Mouse (Mus musculus): Measurements from ENCODE around the gene Zdhhc19.

Gene Zdhhc19

DNA sequence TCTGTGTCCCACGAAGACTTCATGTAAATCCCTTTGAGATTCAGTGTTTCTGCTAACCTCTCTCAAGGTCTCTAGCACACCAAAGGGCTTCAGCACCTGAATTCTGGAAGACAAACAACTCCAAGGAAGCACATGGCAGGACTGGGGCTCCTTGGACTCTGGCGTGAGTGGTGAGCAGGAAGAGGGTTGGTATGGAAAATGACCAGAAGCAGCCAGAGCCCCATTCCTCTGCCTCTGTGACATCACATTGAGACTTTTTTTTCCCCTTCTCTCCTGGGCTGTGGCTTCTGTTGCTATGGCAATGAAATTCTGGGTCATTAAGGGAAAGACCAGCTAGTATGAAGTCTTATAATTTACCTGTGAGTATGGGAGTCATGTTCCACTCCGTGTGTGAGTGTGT is at the start of gene Zdhhc19:
Gene Zdhhc19, plus strand, starts transcription at position 301 of the 400 bp plus-strand sequence.
- no peak for DNase-seq

DNA sequence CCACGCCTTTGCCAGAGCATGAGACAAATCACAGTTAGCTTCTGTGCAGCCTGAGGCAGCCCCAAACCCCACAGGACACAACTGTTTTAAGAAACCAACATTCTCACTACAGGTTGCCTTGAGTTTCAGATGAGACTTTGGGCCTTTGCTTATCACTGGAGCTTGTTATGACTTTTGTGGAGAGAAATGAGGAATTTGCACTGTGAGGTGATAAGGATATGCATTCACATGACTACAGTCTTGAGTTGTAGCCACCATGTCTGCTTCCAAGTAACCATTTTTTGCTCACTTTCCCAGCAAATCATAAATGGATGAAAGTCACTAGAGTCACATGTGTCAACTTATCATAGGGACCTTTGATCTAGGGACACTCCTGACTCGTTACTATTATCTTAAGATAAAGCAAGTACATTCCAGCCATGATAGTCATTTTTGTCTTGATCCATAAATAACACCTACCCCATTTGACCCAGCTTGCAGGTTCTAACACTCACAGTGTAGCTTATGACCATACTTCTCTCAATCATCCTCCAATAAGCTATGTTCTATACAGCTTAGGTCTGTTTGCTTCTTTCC is 49.4 kb upstream of the Zdhhc19 start:
- DNase-seq, result no peak

- no peak for DNase-seq
Observed at GRCm38 (mm10) chr16:32449665-32450064, 46.4 kb upstream of the Zdhhc19 start.

GRCm38 (mm10) chr16:32450133-32450532 is 45.9 kb upstream of the Zdhhc19 start:
- DNase-seq, result no peak

- no peak for DNase-seq
Observed at GRCm38 (mm10) chr16:32453102-32453501, 43.0 kb upstream of the Zdhhc19 start.

- DNase-seq, result no peak
Observed at GRCm38 (mm10) chr16:32454646-32455045, 41.4 kb upstream of the Zdhhc19 start.

DNA sequence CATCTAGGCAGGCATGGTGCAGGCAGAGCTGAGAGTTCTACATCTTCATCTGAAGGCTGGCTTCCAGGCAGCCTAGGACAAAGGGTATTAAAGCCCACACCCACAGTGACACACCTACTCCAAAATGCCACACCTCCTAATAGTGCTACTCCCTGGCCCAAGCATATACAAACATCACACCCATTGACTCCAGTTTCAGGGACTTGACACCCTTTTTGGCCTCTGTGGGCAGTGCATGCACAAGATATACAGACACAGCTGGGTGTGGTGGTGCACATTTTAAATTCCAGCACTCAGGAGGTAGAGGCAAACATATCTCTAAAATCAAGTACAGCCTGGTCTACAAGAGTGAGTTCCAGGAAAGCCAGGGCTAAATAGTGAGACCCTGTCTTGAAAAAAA is 40.0 kb upstream of the Zdhhc19 start:
- no peak for DNase-seq

DNA sequence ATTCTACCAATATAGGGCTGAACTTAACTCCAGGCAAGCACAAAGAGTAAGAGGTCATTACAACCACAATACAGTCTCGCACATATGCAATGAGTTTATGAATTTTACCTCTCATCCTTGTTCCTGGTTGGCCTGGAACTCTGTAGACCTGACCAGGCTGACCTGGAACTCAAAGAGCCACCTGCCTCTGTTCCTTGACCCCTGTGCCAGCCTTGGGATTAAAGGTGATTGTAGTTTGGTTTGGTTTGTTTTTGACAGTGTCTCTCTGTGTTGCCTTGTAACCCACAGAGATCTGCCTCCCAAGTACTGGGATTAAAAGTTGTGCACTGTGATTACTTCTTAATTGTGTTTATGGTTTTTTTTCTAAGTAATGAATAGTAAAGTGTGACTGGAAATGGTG is 39.3 kb upstream of the Zdhhc19 start:
- no peak for DNase-seq

GRCm38 (mm10) chr16:32457589-32458386 is 38.3 kb upstream of the Zdhhc19 start:
- peak; percentile 43 to 62 for DNase-seq

DNA sequence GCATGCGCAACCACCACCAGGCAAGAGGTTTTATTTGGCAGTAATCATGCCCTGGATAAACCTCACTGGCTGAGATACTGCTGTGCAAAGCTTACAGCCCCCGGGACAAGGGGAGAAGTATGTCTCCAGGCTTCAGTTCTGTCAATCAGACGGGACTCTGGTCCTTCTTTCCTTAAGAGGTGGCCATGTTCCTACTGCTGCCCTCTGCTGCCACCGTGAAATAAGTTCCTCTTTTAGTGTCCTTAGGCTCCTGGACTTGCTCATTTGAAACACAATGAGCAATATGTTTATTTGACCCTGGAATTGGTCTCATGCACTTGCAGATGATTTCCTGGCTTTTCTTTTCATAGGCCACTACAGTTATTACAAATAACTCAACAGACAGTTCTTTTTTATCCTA is 35.5 kb upstream of the Zdhhc19 start:
- no peak for DNase-seq

GRCm38 (mm10) chr16:32461713-32462112 is 34.4 kb upstream of the Zdhhc19 start:
- DNase-seq, result no peak

- no peak for DNase-seq
Observed at GRCm38 (mm10) chr16:32462950-32463349, 33.1 kb upstream of the Zdhhc19 start.

DNA sequence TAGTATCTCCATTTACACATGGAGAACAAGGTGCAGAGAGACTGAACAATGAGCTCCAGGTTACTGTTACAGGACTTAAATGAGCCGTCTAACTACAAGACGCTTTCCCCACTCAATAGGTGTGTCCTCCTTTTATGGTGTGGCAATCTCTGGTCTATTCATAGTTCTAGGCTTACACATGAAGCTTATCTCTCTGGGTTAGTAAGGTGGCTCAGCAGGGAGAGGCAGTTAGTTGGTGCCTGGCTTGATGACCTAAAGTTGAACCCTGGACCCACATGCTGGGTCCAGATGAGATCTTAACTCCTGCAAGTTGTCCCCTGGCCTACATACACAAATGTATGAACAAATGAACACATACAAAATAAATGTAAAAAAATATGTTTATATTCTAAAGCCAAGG is 32.6 kb upstream of the Zdhhc19 start:
- no peak for DNase-seq

- DNase-seq, result no peak
Observed at GRCm38 (mm10) chr16:32464908-32465307, 31.2 kb upstream of the Zdhhc19 start.

DNA sequence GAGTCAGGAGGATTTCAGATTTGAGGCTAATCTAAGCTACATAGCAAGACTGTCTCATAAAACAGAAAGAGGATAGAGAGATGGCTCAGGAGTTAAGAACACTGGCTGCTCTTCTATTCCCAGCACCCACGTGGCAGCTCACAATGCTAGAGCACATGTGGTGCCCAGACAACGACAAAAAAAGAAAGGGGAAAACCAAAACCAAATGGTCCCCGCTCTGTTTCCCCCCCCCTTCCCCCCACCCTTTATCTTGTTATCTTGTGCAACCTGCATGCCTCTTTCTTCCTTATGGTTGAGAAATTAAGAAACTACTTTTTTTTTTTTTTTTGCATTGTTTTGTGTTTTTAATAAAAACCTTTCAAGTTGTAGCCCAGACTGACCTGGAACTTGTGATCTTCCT is 27.6 kb upstream of the Zdhhc19 start:
- DNase-seq, result no peak

DNA sequence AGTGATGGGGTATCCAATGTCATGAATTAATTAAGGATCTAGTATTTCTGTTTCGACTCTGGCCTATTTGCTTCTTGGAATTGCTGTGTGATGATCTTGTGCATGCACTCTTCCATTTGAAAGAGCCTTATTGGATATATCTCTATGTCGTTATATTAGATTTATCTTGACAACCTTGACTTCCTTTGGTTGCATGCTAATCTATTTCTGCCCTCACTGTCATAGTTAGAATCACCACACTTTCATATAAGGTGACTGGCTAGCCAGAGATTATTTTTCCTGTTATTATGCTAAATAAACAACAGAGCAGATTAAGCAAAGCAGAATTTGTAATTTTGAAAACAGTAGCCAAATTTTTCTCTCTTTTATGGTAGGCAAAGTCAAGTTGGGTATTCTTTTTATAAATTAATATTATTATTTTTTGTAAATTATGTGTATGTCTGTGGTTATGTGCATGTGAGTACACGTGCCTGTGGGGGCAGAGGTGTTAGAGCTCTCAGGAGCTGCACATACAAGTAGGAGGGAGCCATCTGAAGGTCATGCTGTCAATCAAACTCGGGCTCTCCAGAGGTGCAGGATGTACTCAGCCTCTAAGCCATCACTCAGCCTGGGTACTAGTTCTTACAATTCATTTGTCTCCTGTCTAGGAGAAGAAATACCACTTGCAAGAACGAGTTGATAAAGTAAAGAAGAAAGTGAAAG is 26.5 kb upstream of the Zdhhc19 start:
- DNase-seq, result no peak

DNA sequence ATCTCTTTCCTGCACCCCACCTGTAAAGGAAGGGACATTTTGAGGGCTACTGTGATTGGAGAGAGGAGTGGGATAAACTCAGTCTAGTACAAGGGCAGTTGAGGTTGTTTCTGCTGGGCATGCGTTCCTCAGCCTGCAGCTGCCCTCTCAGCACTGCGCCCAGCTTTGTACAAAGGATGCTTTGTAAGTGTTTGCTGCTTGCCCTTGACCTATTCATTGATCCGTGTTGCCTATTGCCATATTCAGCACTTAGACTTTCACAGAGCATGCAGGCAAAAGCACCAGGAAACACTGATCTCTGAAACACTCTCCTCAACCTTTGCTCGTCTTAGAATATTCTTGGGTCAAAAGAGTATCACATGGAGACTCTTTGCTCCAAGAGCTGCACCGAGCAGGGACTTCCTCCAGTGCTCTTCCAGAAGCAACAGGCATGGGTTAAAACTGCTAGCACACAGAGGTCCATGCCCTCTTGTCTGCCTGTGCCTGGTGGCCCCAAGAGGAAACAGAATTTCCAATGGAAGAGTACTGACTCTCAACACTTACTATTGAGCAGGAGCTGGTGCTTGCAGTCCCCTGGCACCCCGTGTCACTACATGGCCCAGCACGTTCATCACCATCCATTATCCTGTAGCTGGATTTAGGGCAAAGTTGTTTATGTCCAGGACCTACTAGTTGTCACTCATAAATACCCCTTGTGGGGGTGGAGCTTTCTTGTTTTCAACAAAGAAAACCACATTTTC is 23.6 kb upstream of the Zdhhc19 start:
- DNase-seq, result no peak

DNA sequence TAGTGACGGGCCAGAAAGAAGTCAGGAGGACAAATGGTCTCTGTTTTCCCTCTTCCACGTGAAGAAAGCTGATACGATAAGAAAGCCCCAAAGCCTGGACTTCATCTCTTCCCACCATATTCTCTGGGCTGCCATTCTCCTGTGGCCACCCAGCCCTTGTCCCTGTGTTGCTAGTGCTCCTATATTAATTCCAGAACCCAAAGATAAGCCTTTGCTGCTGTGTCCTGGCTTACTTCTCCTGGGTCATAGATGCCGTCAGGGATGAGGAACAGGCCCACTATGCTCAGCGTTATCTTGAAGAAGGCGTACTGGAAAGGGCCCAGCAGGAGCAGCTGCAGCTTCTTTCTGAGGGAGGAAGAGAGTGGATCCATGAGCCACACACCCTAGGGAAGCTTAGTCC is 18.8 kb upstream of the Zdhhc19 start:
- DNase-seq, result no peak

DNA sequence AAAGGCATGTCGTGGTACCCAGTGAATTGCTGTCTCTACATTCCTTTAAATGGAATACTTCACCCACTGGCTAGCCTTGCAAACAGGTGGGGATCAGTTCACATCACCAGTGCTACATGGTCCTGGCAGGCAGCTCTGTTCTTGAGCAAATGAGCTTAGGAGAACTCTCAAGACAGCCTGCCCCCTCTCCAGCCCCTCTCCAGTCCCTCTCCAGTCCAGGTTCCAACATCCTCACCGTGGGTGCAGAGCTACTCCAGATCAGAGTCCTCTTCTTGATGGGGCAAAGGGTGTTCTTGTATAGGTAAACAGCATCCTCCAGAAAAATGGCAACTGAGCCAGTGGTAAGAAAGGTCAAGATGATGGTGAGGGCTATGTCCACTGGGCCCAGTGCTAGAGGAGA is 16.6 kb upstream of the Zdhhc19 start:
- no peak for DNase-seq

DNA sequence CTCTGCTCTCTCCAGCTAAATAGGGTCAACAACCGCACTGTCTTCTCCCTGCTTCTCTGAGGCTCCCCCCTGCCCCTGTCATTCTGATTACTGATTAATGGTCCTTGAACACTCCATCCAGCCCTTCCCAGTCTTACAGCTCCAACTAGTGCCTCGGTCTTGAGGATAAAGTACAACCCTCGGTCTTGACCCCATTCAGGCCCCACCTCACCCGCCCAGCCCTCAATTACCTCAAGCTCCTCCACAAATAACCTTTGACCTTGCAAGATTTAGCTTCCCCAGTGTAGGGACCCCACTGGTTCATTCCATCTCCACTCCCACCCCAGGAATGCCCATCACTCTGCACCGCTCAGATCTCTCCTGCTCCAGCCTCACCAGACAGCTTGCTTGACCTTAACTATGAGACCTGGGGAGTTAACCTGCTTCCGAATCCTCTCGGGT is 11.6 kb upstream of the Zdhhc19 start:
- peak in 1 of 2 experiments; percentile 55 for DNase-seq

DNA sequence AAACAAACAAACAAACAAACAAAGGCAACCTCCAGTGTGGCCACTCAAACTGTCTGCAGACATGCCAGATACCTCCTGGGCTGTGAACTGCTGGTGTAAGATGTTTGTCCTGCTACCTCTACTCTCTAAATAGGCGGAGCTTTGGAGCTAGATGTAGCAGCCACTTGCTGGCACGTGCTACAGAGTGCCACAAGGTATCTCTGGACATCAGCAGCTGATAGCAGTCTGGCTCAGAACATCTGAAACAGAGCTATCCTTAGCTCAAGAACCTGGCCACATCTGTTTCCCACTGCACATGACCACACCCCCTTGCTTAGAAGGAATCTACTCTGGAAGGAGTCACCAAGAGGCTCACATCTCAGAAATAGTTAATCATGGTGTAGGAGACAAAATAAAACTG is 10.9 kb upstream of the Zdhhc19 start:
- no peak for DNase-seq

- peak in 1 of 2 experiments; percentile 36 for DNase-seq
Observed at GRCm38 (mm10) chr16:32486046-32486445, 10.0 kb upstream of the Zdhhc19 start.
